Mouse (Mus musculus) testis, adult 2 months (tissue): ENCODE measurements around the gene Pomgnt1. TPM values are rescaled to one million over a fixed set of nuclear protein-coding genes. Genes with fewer than 3 reads are reported as not detected.
A peak's percentile ranks its signal among the peaks of the same experiment; 100 is the strongest.

Source experiments
- H3K27ac ChIP-seq: fragments of 200-500 bp; 2 replicates; pipeline ENCODE4 v1.5.1; 2012; ENCODE audit warnings: low read depth, low read length; ENCODE audit not compliant: control insufficient read depth, insufficient read depth
- H3K27me3 ChIP-seq: fragments of 200-500 bp; 2 replicates; pipeline ENCODE4 v1.6.1; 2012; ENCODE audit warnings: mild to moderate bottlenecking, low read length, moderate library complexity; ENCODE audit not compliant: control insufficient read depth, insufficient read depth
- H3K36me3 ChIP-seq: fragments of 200-500 bp; 2 replicates; pipeline ENCODE4 v1.6.1; 2012; ENCODE audit warnings: mild to moderate bottlenecking, low read length; ENCODE audit not compliant: control insufficient read depth, insufficient read depth
- H3K4me1 ChIP-seq: fragments of 200-500 bp; 2 replicates; pipeline ENCODE4 v1.6.1; 2012; ENCODE audit warnings: low read length; ENCODE audit not compliant: control insufficient read depth, insufficient read depth
- H3K4me3 ChIP-seq: fragments of 200-500 bp; 2 replicates; pipeline ENCODE4 v1.5.1; 2012; ENCODE audit warnings: low read depth, mild to moderate bottlenecking, low read length, moderate library complexity, mixed read lengths; ENCODE audit not compliant: control insufficient read depth
- CTCF ChIP-seq: fragments of 200-500 bp; IDR thresholded peaks from 2 replicates; pipeline ENCODE4 v1.5.1; 2012; ENCODE audit warnings: low read depth, mild to moderate bottlenecking, inconsistent platforms, low read length, moderate library complexity; ENCODE audit not compliant: control insufficient read depth, insufficient read depth, insufficient replicate concordance
- POLR2A ChIP-seq: fragments of 200-500 bp; IDR thresholded peaks from 2 replicates; pipeline ENCODE4 v1.6.1; 2012; ENCODE audit warnings: low read depth, mild to moderate bottlenecking, inconsistent platforms, low read length, moderate library complexity; ENCODE audit not compliant: control insufficient read depth
- polyA plus RNA-seq: library from polyadenylated mRNA; depleted of rRNA; stranded (reverse); fragments of >200 nt; gene quantifications from 2 replicates; pipeline ENCODE4 v1.2.3, GENCODE M21; 2012; rRNA removed

Gene Pomgnt1
- 111 and 113 TPM in 2 replicates for polyA plus RNA-seq

- Histone ChIP-seq H3K27me3 (no peaks in the 10 kb centered on the region), H3K27ac (peak within 1 kb of the TSS; percentile 89), H3K36me3 (no peaks in the 10 kb centered on the region; the same call in 1 of the 2 replicates), H3K4me3 (peak within 1 kb of the TSS; percentile 98), H3K4me1 (peaks cover 6% of the 10 kb centered on the region)
- TF ChIP-seq CTCF (0 out of 2 replicates have a peak, but pooled peaks have one; percentile 10), POLR2A (peak; percentile 77)
Observed at GRCm38 (mm10) chr4:116123602-116124519, at the start of gene Pomgnt1, which contains the start of gene Rad54l. Gene Pomgnt1 (plus strand): TSS chr4:116123840. Gene Rad54l (minus strand): TSS chr4:116123690.

- TF ChIP-seq POLR2A, result no peak
- no peak for TF ChIP-seq CTCF
- H3K4me1 ChIP-seq, result peaks cover 7% of the 10 kb centered on the region
- H3K4me3 ChIP-seq, result peak overlapping the region; percentile 96
- no peaks in the 10 kb centered on the region for H3K27me3 ChIP-seq
- no peaks in the 10 kb centered on the region for H3K36me3 ChIP-seq
- H3K27ac ChIP-seq, result no peak overlapping the region; the same call in 1 of the 2 replicates
Observed at GRCm38 (mm10) chr4:116074145-116074675, 49.4 kb upstream of the Pomgnt1 start.

GRCm38 (mm10) chr4:116074861-116075620 lies 48.6 kb upstream of the Pomgnt1 start, which contains the start of the genes Uqcrh and Lrrc41:
Gene Uqcrh (minus strand): TSS chr4:116075071.
Gene Lrrc41 (plus strand): TSS chr4:116075269.
- Histone ChIP-seq H3K4me3 (peak within 1 kb of the TSS; percentile 96), H3K27ac (peak within 1 kb of the TSS; percentile 97), H3K36me3 (no peaks in the 10 kb centered on the region; the same call in 1 of the 2 replicates), H3K27me3 (no peaks in the 10 kb centered on the region), H3K4me1 (peaks cover 7% of the 10 kb centered on the region)
- TF ChIP-seq CTCF (no peak), POLR2A (peak; percentile 86)

- no peaks in the 10 kb centered on the region; the same call in 1 of the 2 replicates for H3K36me3 ChIP-seq
- peak overlapping the region; percentile 97 for H3K27ac ChIP-seq
- TF ChIP-seq CTCF (no peak), POLR2A (no peak)
- peaks cover 7% of the 10 kb centered on the region for H3K4me1 ChIP-seq
- H3K4me3 ChIP-seq, result peak overlapping the region; percentile 96
- no peaks in the 10 kb centered on the region for H3K27me3 ChIP-seq
Observed at GRCm38 (mm10) chr4:116075631-116076368, 47.8 kb upstream of the Pomgnt1 start.

GRCm38 (mm10) chr4:116076369-116077231 lies 47.0 kb upstream of the Pomgnt1 start:
- peaks cover 1% of the 10 kb centered on the region; the same call in 1 of the 2 replicates for H3K36me3 ChIP-seq
- peak overlapping the region; percentile 97 for H3K27ac ChIP-seq
- H3K4me1 ChIP-seq, result peaks cover 7% of the 10 kb centered on the region
- H3K4me3 ChIP-seq, result peak overlapping the region; percentile 96
- no peaks in the 10 kb centered on the region for H3K27me3 ChIP-seq
- TF ChIP-seq POLR2A (peak; percentile 26; the same call in 1 of the 2 replicates), CTCF (no peak)
